Mouse (Mus musculus): Measurements from ENCODE around the gene Pik3r5.

Pik3r5 gene

DNA sequence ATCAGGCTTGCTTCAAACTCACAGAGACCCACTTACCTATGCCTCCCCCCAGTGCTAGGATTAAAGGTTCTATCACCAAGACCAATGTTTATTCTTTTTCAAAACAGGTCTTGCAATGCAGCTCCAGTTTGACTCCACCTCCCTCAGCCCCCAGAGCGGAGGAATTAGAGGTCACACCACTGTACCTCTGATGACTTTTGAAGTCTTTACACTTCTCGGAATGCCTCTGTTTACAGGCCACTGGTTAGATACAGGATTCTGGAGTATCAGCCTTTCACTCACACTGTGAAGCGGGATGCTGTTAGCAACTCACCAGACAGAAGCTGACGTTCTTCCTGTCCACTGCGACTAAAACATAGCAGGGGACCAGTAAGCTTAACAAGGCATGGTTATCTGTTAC is 30.5 kb upstream of the Pik3r5 start:
- no peak for DNase-seq (ENCODE audit: low spot score in 2 of 2)

DNA sequence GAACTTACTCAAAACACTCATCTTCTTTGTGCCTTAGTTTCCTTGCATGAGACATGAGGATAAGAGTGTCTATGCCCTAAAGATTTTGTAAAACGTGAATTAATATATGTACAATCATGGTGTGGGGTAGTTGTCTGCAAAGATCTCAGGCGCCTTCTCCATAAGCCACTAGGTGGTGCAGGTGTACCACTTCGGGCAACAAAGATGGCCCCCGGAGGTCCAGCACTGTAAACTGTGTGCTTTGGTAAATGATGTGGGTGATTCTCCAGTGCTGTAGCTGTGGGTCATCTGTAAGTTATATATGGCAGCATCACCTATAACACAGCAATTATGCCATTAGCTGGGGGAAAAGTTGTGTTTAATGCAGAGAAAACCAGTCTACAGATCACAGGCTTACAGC is 27.7 kb upstream of the Pik3r5 start:
- DNase-seq (ENCODE audit: low spot score in 2 of 2) = no peak

GRCm38 (mm10) chr11:68405576-68405975 is 26.3 kb upstream of the Pik3r5 start:
- no peak for DNase-seq (ENCODE audit: low spot score in 2 of 2)

- no peak for DNase-seq (ENCODE audit: low spot score in 2 of 2)
Measured at GRCm38 (mm10) chr11:68407266-68407926, 24.5 kb upstream of the Pik3r5 start.

DNA sequence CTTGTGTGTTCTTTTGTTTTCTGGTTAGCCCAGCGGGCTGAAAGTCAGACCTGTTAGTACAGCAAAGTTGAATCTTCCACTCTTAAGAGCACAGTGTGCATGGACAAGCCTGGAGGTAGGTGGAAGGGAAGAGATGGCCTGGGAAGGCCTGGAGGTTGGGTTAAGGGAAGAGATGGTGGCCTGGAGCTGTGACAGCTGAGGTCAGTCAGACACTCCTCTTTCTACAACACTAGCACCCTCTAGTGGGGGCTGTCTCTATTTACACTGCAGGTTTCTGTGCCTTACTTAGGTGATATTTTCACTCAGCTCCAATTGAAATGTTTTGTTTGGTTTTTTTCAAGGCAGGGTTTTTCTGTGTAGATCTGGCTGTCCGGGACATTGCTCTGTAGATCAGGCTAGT is 23.8 kb upstream of the Pik3r5 start:
- peak in 1 of 2 experiments; percentile 64 for DNase-seq (ENCODE audit: low spot score in 2 of 2)

DNA sequence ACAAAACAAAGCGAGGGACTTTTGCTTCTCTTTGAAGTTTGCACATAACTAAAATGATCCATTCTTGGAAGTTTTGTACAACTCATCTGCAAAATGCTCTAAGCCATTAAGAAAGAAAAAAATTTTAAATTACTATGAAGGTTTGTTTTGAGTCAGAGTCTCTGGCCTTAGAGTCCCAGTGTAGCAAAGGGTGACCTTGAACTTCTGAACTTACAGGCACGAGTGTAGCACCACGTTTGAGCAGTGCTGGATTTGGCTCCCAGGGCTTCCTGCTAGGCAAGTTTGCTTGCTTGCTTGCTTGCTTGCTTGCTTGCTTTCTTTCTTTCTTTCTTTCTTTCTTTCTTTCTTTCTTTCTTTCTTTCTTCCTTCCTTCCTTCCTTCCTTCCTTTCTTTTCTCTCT is 14.9 kb upstream of the Pik3r5 start:
- no peak for DNase-seq (ENCODE audit: low spot score in 2 of 2)

DNA sequence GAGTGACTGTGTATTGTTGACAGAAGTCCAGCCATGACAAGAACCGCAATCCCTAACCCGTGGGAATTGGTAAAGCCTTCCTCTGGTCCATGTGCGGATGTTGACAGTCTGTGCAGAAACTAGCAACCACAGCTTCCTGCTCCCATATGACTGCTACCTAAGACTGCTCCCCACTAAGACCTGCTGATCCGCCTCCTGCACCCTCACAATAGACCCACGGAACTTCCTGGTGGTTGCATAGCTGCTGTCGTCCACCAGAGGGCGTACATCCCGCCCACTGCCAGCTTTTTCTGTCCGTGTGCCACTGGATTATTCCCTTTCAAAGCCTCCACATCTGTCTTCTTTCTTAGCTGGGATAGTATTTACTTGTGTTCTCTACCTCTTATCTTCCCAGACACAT is 14.1 kb upstream of the Pik3r5 start:
- no peak for DNase-seq (ENCODE audit: low spot score in 2 of 2)

DNA sequence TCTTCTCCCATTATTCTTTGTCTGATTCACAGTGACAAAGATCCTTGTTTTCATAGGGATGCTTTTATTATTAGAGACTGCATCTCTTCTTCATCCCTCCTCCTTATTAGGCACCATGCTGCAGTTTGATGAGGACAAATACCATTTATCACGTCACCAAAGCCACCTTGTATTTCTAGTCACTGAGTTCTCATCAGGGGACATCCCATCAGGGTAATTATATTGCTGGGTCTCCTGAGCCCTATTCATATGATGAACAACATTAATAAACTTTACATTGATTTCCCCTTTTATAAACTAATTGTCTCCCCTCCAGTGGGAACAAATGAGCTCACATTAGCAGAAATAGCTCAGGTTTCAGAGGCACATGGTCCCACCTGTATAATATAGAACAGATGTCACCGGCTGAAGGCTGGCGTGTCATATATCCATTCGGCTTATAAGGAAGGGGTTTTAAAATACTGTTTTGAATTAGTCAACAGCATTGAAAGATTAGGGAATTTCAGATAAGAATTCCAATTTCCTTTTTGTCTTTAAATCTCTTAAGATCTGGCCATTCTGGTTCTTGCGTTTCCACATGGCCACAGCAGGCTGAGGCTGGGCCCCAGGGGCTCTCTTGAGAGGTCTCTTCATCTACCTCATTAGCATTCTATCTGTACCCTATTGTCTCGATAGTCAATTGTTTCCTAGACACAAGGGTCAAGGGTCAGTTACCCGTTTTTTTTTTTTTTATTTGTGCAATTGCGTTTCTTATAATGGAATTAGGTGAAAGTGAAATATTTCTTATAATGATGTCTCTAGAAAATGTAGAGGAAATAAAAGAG is 6.2 kb upstream of the Pik3r5 start:
- DNase-seq (ENCODE audit: low spot score in 2 of 2) = no peak

- DNase-seq (ENCODE audit: low spot score in 2 of 2) = no peak
Measured at GRCm38 (mm10) chr11:68427083-68427570, 4.8 kb upstream of the Pik3r5 start.

DNA sequence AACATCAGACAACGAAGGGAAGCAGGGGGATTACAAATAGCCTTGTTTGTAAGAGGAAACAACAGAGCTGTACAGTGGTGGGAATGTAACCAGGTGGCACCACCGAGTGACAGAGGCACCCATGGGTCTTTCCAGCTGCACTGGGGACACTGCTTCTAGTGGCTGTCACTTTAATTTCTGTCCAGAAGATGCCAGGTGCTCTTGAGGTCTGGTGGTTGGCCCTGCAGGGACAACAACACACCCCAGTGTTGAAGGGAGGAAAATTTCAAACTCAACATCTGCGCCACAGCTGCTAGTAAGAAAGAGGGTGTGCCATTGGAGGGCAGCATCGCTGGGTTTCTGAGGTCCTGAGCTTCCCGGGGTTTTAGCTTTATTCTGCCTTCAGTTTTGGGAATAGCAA is 1.3 kb upstream of the Pik3r5 start:
- DNase-seq (ENCODE audit: low spot score in 2 of 2) = no peak

GRCm38 (mm10) chr11:68432361-68433021 is 570 bp downstream of the Pik3r5 start:
- no peak for DNase-seq (ENCODE audit: low spot score in 2 of 2)

DNA sequence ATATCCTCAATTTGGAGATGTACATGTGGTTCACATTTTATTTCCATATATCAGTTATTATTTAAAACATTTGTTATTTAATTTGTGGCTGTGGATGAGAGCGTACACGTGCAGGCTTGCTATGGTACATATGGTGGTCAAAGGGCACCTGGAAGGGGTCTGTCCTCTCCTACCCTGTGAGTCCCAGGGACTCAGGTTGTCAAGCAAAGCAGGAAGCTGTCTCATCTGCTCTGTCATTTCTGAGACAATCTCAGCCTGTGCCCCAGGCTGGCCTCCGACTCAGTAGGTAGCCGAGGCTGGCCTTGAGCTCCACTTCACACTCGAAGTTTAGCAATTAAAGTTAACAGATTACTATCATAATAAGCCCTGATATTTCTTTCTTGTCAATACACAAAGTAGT is 1.6 kb downstream of the Pik3r5 start:
- no peak for DNase-seq (ENCODE audit: low spot score in 2 of 2)

DNA sequence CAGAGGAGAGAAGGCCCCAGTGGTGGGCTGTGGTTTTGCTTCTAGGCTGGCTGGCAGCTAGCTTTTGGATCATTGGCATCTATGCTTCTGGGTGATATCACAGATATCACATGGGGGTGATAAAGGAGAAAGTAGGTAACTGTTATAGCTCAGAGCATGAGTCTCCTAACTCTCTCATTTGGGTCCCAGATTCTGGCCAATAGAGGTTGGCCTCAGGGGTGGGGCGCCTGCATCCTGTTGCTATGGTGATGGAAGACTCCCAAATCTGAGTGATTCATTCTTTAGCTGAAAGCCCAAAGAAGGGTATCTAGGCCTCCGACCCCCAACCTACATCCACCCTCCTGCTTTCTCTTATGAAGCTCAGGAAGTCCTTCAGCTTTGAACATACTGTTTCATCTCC is 2.8 kb downstream of the Pik3r5 start:
- no peak for DNase-seq (ENCODE audit: low spot score in 2 of 2)

- DNase-seq (ENCODE audit: low spot score in 2 of 2) = no peak
Measured at GRCm38 (mm10) chr11:68435601-68436000, 3.7 kb downstream of the Pik3r5 start.

GRCm38 (mm10) chr11:68436376-68436775 is 4.5 kb downstream of the Pik3r5 start:
- DNase-seq (ENCODE audit: low spot score in 2 of 2) = no peak

- DNase-seq (ENCODE audit: low spot score in 2 of 2) = no peak
Measured at GRCm38 (mm10) chr11:68440100-68440499, 8.2 kb downstream of the Pik3r5 start.

- DNase-seq (ENCODE audit: low spot score in 2 of 2) = no peak
Measured at GRCm38 (mm10) chr11:68440965-68441364, 9.0 kb downstream of the Pik3r5 start.

GRCm38 (mm10) chr11:68442346-68442745 is 10.4 kb downstream of the Pik3r5 start:
- no peak for DNase-seq (ENCODE audit: low spot score in 2 of 2)

DNA sequence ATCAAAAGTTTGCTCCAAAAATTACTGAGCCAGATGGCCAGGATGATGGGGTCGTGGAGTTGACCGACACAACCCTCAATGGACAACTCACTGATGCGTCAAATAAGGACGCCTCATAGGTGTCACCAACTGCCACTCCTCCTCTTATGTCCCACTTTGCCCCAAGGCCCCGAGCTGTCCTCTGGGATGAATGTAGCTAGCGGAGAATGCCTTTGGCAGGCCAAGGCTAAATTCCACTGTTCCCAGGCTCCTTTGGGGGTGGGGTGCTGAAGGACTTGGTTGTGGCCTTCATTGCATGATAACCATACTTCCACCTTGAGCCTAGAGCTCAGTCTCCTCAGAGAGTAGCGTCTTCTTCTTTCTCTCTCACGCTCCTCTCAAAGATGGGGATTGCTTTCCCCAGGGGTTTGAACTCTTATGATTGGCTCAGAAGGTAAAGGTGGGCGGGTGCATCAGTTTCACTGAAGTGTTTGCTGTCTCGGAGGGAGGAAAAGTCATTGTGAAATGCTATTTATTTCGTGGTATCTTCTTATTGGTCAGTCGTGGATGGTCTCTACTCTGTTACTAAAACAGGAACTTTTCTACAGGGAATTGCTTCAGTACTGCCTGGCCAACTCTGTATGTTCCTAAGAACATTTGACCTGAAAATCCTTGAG is 11.2 kb downstream of the Pik3r5 start:
- no peak for DNase-seq (ENCODE audit: low spot score in 2 of 2)

DNA sequence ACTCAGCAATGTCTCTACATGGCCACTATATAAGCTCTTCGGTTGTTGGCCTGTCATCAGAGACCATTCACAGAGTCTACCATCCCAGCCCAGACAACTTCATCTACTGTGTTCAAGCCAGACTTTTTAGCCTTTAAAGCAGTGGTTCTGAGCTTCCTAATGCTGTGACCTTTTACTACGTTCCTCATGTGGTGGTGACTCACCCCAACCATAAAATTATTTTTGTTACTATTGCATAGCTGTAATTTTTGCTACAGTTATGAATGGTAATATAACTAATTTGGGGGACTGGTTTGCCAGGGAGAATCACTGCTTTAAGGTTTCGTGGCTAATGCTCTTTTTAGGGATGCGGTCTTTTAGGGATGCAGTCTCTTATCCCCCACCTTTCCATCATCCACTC is 14.0 kb downstream of the Pik3r5 start:
- no peak for DNase-seq (ENCODE audit: low spot score in 2 of 2)

GRCm38 (mm10) chr11:68446547-68446946 is 14.6 kb downstream of the Pik3r5 start:
- DNase-seq (ENCODE audit: low spot score in 2 of 2) = no peak

DNA sequence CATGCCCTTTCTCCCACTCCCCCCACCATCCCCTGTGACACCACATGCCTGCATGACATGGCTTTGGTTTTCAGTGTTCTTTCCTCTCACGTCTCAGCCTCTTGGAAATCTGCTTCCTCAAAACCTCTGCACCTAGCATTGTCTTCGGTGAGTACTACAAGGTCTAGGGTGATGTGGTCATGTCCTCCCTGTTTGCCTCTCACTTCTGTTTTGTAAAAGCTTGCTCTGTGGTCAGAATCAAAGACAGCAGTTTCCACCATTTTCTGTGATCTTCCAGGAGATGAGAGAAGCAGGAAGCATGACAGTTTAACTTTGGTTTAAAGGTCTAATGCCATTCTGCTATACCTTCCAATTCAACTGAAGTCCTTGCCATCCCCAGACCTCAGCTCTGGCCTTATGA is 15.3 kb downstream of the Pik3r5 start:
- no peak for DNase-seq (ENCODE audit: low spot score in 2 of 2)
